Mouse (Mus musculus): ENCODE data around the gene Rbms1. TPM values are rescaled to one million over a fixed set of nuclear protein-coding genes. Genes with fewer than 3 reads are reported as not detected.
"Not testable (repeated sequence)": the region's sequence is repeated elsewhere in the genome, so short reads cannot be mapped to it uniquely, and the experiment has no call there.

The Rbms1 gene
- polyA plus RNA-seq, 1 experiment from 2014 or later, result 47.8 TPM

DNA sequence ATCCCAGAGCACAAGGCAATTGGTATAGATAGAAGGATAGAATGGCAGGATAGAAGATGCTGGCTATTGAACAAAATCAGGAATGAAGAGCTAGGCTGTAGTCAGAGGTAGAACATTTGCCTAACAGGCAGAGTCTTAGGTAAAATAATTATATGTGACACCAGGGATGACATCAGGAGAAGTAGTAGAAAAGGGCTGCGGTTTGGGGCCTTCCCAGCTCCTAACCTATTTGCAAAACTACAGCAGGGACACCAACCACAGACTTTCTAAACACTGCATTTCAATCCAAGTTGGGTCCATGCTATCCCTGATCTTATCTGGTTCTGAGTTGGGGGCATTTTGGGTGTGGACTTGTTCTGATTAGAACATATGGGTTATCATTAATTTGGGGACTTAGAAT is 118.7 kb downstream of the Rbms1 start:
- Histone ChIP-seq H3K27me3 (no peaks in the 10 kb centered on the region), H3K4me3 (replicated peaks) (no peak overlapping the region), H3K9ac (no peak overlapping the region), H3K4me2 (no peak overlapping the region), H3K27ac (replicated peaks) (no peak overlapping the region), H3K36me3 (replicated peaks) (peaks cover 6% of the 10 kb centered on the region; the same call in 1 of the 2 replicates), H3K9me3 (replicated peaks) (no peaks in the 10 kb centered on the region), H3K4me1 (replicated peaks) (peaks cover 30% of the 10 kb centered on the region)
- ATAC-seq (ENCODE audit: insufficient read depth), result no peak
- 85% methylated on average over 1 of the region's 1 CpGs for WGBS (ENCODE audit: insufficient replicate concordance)

DNA sequence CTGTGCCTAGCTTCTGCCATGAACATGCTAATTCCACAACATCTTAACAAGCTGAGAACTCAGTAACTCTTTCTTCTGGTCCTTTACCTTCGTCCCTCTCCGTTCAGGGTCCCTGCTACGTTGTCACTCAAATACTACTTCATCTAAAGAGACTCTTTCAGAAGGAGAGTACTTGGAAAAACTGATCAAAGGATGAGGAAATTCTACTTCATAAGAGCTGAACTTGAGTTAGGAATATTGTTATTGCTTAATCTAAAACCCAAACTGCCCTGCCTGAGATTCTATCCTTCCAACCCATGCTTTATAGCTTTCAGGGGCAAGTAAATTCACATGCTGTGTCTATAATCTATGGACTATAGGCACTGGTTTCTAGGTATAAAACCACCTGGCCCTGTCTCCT is 119.4 kb downstream of the Rbms1 start:
- 55% methylated on average over 3 of the region's 3 CpGs for WGBS (ENCODE audit: insufficient replicate concordance)
- Histone ChIP-seq H3K27ac (replicated peaks) (no peak overlapping the region), H3K27me3 (no peaks in the 10 kb centered on the region), H3K36me3 (replicated peaks) (peaks cover 6% of the 10 kb centered on the region; the same call in 1 of the 2 replicates), H3K4me2 (no peak overlapping the region), H3K9ac (no peak overlapping the region), H3K9me3 (replicated peaks) (no peaks in the 10 kb centered on the region), H3K4me3 (replicated peaks) (no peak overlapping the region), H3K4me1 (replicated peaks) (peaks cover 36% of the 10 kb centered on the region)
- ATAC-seq (ENCODE audit: insufficient read depth), result no peak

DNA sequence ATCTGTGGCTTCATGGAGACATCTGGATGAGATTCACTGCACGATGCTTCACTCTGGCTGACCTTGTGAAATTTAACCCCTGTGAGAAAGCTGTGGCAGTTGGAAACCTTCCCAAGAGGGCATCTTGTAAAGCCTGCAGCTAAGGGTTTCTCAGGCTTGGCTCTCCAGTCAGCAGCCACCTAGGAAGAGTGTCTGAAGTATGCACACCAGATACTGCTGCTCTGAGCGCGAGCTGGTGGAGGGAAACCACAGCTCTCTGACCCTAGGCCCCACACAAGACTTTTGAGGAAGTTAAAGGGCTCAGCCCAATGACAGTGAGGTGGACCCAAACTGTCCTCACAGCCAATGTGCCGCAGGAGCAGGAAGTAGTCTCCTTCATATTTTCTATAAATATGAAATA is 120.0 kb downstream of the Rbms1 start:
- no peak overlapping the region for H3K4me3 ChIP-seq (replicated peaks)
- H3K27me3 ChIP-seq, result no peaks in the 10 kb centered on the region
- 18% methylated on average over 4 of the region's 4 CpGs for WGBS (ENCODE audit: insufficient replicate concordance)
- no peak for ATAC-seq (ENCODE audit: insufficient read depth)
- H3K4me2 ChIP-seq, result no peak overlapping the region
- H3K9ac ChIP-seq, result no peak overlapping the region
- peaks cover 6% of the 10 kb centered on the region; the same call in 1 of the 2 replicates for H3K36me3 ChIP-seq (replicated peaks)
- no peak overlapping the region for H3K27ac ChIP-seq (replicated peaks)
- peaks cover 36% of the 10 kb centered on the region for H3K4me1 ChIP-seq (replicated peaks)
- no peaks in the 10 kb centered on the region for H3K9me3 ChIP-seq (replicated peaks)

DNA sequence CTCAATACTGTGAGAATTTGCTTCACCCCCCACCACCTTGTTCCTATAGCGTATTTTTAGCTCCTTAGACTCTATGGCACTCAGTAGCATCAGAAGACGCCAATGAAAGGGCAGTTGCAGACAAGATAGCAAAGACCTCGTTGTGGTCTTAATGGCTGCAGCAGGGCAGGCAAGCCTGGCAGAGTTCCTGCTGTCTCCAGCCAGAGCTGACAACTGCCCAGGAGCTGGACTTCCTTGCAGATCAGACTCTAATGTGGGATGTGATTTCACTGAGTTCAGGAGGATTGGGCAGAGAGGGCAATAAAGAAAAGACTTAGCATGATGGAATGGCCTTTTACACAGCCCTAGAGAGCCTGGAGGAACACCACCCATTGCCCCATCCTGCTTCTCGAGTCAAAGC is 122.1 kb downstream of the Rbms1 start:
- no peak overlapping the region for H3K27ac ChIP-seq (replicated peaks)
- H3K27me3 ChIP-seq, result no peaks in the 10 kb centered on the region
- H3K9ac ChIP-seq, result no peak overlapping the region
- H3K4me3 ChIP-seq (replicated peaks), result no peak overlapping the region
- H3K36me3 ChIP-seq (replicated peaks), result peaks cover 6% of the 10 kb centered on the region; the same call in 1 of the 2 replicates
- H3K4me1 ChIP-seq (replicated peaks), result peaks cover 48% of the 10 kb centered on the region
- no peaks in the 10 kb centered on the region for H3K9me3 ChIP-seq (replicated peaks)
- WGBS (ENCODE audit: insufficient replicate concordance), result 53% methylated on average over 4 of the region's 4 CpGs
- no peak for ATAC-seq (ENCODE audit: insufficient read depth)
- no peak overlapping the region for H3K4me2 ChIP-seq

DNA sequence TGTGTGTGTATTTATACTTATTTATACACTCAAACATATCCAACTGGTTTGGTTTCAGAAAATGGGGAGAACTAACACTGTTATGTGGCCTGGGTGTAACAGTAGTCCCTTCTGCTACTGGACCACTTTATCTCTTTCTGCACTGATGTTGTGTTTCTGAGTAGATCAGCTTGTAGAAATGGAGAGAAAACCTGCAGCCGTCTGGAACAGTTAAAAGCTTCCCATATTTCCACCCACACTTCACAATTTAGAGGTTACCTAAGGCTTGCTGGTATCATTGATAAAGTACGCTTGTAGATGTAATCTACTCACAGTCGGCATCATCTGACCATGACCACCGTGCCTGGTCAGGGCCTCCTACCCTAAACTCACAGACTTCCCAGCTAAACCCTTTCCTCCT is 123.5 kb downstream of the Rbms1 start:
- no peak overlapping the region for H3K27ac ChIP-seq (replicated peaks)
- 37% methylated on average over 4 of the region's 4 CpGs for WGBS (ENCODE audit: insufficient replicate concordance)
- H3K27me3 ChIP-seq, result no peaks in the 10 kb centered on the region
- no peak overlapping the region for H3K4me2 ChIP-seq
- H3K9ac ChIP-seq, result no peak overlapping the region
- no peak for ATAC-seq (ENCODE audit: insufficient read depth)
- H3K4me3 ChIP-seq (replicated peaks), result no peak overlapping the region
- no peaks in the 10 kb centered on the region for H3K9me3 ChIP-seq (replicated peaks)
- peaks cover 10% of the 10 kb centered on the region; the same call in 1 of the 2 replicates for H3K36me3 ChIP-seq (replicated peaks)
- peaks cover 36% of the 10 kb centered on the region for H3K4me1 ChIP-seq (replicated peaks)

DNA sequence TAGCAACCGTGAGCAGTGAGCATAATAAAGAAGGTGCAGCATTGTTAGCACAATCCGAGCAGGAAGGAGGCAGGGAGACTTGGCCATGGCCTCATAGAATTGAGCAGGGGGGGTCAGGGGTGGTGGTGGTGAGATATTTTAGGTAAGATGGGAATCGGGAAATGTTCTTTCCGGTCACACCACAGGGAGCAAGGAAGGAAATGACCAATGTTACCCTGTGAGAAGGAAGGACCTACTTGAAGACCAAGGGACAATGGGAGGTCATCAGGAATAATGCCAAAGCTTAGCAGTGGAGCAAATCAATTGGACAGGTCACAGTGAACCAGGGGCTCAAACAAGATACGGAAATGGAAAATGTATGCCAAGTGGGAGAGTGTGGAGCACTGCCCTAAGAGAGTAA is 124.1 kb downstream of the Rbms1 start:
- Histone ChIP-seq H3K27ac (replicated peaks) (no peak overlapping the region), H3K9ac (no peak overlapping the region), H3K4me3 (replicated peaks) (no peak overlapping the region), H3K27me3 (no peaks in the 10 kb centered on the region), H3K36me3 (replicated peaks) (peaks cover 10% of the 10 kb centered on the region; the same call in 1 of the 2 replicates), H3K4me2 (no peak overlapping the region), H3K9me3 (replicated peaks) (no peaks in the 10 kb centered on the region), H3K4me1 (replicated peaks) (peaks cover 33% of the 10 kb centered on the region)
- 57% methylated on average over 5 of the region's 5 CpGs for WGBS (ENCODE audit: insufficient replicate concordance)
- ATAC-seq (ENCODE audit: insufficient read depth), result peak; percentile 30; the same call in 1 of the 2 replicates

DNA sequence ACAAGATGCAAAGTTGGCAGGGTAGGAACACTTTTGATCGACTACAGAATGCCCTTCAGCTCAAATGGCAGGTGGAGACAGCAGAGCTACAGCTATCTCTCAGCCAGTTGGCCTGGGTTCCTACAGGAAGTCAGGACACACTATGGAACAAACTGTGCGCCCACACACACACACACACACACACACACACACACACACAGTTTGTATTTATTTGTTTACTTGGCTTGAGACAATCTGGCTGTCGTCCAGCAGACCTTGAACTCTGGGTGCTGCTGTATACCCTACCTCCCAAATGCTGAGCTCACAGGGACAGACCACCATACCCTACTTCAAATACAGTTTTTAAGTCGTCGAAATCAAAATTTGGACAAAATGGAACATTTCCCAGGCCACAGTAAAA is 125.4 kb downstream of the Rbms1 start:
- Histone ChIP-seq H3K4me2 (no peak overlapping the region), H3K4me1 (replicated peaks) (peaks cover 23% of the 10 kb centered on the region), H3K9ac (no peak overlapping the region), H3K27me3 (no peaks in the 10 kb centered on the region), H3K36me3 (replicated peaks) (peaks cover 10% of the 10 kb centered on the region; the same call in 1 of the 2 replicates), H3K9me3 (replicated peaks) (no peaks in the 10 kb centered on the region), H3K27ac (replicated peaks) (no peak overlapping the region), H3K4me3 (replicated peaks) (no peak overlapping the region)
- ATAC-seq (ENCODE audit: insufficient read depth), result no peak
- 67% methylated on average over 5 of the region's 5 CpGs for WGBS (ENCODE audit: insufficient replicate concordance)

DNA sequence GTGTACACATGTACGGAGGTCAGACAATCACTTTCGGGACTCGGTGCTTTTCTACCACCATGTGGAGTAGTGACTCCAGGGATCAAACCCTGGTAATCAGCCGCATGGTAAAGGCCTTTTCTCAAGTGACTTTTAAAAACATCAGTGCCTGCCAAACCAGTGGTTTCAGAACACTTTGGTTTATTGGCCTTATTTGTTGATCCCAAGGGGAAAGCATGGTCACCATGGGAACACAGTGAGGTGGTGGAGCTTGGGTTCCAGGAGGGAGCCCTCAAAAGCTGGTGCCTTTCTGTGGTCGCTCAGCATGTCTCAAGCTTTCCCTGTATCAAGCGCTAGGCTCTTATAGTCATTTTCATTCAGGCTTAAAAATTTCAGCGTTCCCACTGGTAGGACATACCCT is 126.8 kb downstream of the Rbms1 start:
- Histone ChIP-seq H3K9ac (no peak overlapping the region), H3K36me3 (replicated peaks) (0 out of 2 replicates have a peak, but pooled peaks cover 4% of the 10 kb centered on the region), H3K4me2 (no peak overlapping the region), H3K27ac (replicated peaks) (no peak overlapping the region), H3K9me3 (replicated peaks) (no peaks in the 10 kb centered on the region), H3K4me3 (replicated peaks) (no peak overlapping the region), H3K4me1 (replicated peaks) (peaks cover 23% of the 10 kb centered on the region), H3K27me3 (no peaks in the 10 kb centered on the region)
- WGBS (ENCODE audit: insufficient replicate concordance), result 80% methylated on average over 7 of the region's 7 CpGs
- ATAC-seq (ENCODE audit: insufficient read depth), result no peak

- H3K4me3 ChIP-seq (replicated peaks), result no peak overlapping the region
- H3K4me2 ChIP-seq, result no peak overlapping the region
- 79% methylated on average over 7 of the region's 7 CpGs for WGBS (ENCODE audit: insufficient replicate concordance)
- H3K36me3 ChIP-seq (replicated peaks), result 0 out of 2 replicates have a peak, but pooled peaks cover 4% of the 10 kb centered on the region
- H3K27ac ChIP-seq (replicated peaks), result no peak overlapping the region
- peaks cover 26% of the 10 kb centered on the region for H3K4me1 ChIP-seq (replicated peaks)
- no peaks in the 10 kb centered on the region for H3K9me3 ChIP-seq (replicated peaks)
- ATAC-seq (ENCODE audit: insufficient read depth), result no peak
- H3K27me3 ChIP-seq, result no peaks in the 10 kb centered on the region
- H3K9ac ChIP-seq, result no peak overlapping the region
Observed at GRCm38 (mm10) chr2:60834293-60834692, 128.7 kb downstream of the Rbms1 start.

DNA sequence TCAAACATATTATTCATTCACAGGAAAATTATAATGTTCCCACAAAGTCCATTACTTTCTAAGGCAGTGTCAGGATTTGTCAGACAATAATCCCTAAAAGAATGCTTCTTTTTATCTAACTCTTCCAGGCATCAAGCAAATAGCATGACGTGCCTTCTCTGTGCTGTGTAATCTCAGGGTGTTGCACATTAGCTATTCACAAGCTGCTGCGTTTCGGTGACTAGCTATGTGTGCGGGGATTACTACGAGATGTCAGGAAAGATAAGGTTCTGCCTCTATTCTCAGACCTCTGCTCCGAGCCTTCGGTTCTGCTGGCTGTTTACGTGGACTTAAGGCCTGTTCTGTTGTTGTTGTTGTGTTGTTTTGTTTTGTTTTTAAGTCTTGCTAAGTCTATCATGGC is 130.7 kb downstream of the Rbms1 start:
- no peak overlapping the region for H3K9ac ChIP-seq
- no peaks in the 10 kb centered on the region for H3K9me3 ChIP-seq (replicated peaks)
- H3K4me2 ChIP-seq, result no peak overlapping the region
- H3K4me1 ChIP-seq (replicated peaks), result peaks cover 17% of the 10 kb centered on the region
- 0 out of 2 replicates have a peak, but pooled peaks cover 4% of the 10 kb centered on the region for H3K36me3 ChIP-seq (replicated peaks)
- WGBS (ENCODE audit: insufficient replicate concordance), result 70% methylated on average over 8 of the region's 8 CpGs
- H3K4me3 ChIP-seq (replicated peaks), result no peak overlapping the region
- H3K27ac ChIP-seq (replicated peaks), result no peak overlapping the region
- no peaks in the 10 kb centered on the region for H3K27me3 ChIP-seq
- ATAC-seq (ENCODE audit: insufficient read depth), result no peak

- WGBS (ENCODE audit: insufficient replicate concordance), result 33% methylated on average over 1 of the region's 1 CpGs
Observed at GRCm38 (mm10) chr2:60830464-60830863, 132.5 kb downstream of the Rbms1 start.

DNA sequence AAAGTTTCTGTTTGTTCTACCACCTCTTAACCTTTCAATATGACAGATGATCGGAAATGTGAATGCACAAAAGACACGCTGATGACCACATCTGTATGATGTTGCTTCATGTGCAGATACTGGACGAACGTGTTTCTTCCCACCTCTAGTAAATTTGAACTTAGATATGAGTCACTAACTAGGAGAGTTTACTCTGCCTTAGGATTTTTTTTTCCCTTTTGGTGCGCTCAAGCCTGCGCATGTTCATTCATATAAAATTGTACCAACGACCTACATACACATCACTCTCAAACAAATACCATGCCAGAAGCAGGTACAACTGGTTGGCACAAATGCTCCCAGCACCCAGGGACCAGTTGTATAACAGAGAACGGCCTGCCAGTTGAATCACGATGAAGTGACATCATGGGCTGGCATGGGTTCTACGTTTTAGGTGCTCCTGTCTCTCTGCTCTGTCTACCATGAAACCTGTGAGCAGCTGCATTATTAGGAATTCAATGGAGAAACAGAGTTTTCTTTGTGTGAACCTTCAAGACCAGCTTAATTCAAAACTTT is 134.0 kb downstream of the Rbms1 start:
- Histone ChIP-seq H3K36me3 (replicated peaks) (no peaks in the 10 kb centered on the region), H3K27ac (replicated peaks) (no peak overlapping the region), H3K4me1 (replicated peaks) (0 out of 2 replicates have a peak, but pooled peaks cover 7% of the 10 kb centered on the region), H3K4me2 (no peak overlapping the region), H3K4me3 (replicated peaks) (no peak overlapping the region), H3K27me3 (no peaks in the 10 kb centered on the region), H3K9ac (no peak overlapping the region), H3K9me3 (replicated peaks) (no peaks in the 10 kb centered on the region)
- WGBS (ENCODE audit: insufficient replicate concordance), result 76% methylated on average over 10 of the region's 10 CpGs
- ATAC-seq (ENCODE audit: insufficient read depth), result no peak

More at GRCm38 (mm10) chr2:60830464-60830863, 132.5 kb downstream of the Rbms1 start:
- H3K4me2 ChIP-seq; ATAC-seq (ENCODE audit: insufficient read depth); H3K4me1 ChIP-seq (replicated peaks); H3K9me3 ChIP-seq (replicated peaks); H3K36me3 ChIP-seq (replicated peaks); H3K27me3 ChIP-seq; H3K27ac ChIP-seq (replicated peaks); H3K4me3 ChIP-seq (replicated peaks); H3K9ac ChIP-seq: not testable (repeated sequence)
